Mouse (Mus musculus) granulocyte monocyte progenitor cell, adult 5-6 weeks (primary cell): Measurements from ENCODE around the gene Hmgb4. TPM values are rescaled to one million over a fixed set of nuclear protein-coding genes. Genes with fewer than 3 reads are reported as not detected.

Source experiments
- ATAC-seq: replicated peaks from 2 replicates; pipeline ENCODE4 v1.8.0; 2016; ENCODE audit warnings: mild to moderate bottlenecking, moderate TSS enrichment, inconsistent platforms; ENCODE audit not compliant: poor library complexity, severe bottlenecking
- total RNA-seq, 2 experiments: library from RNA; stranded (forward) in 1 of 2; stranded (reverse) in 1 of 2; fragments of 200-712, 200-1000 nt in 1 of 2; fragments of >200 nt in 1 of 2; fragmentation: Nextera tagmentation in 1 of 2; gene quantifications; 2 replicates each; pipeline ENCODE4 v1.2.3; 2014 to 2017

Hmgb4 gene
- total RNA-seq (2014; fragmentation: Nextera tagmentation) (not detected in 2 replicates), total RNA-seq (2017) (not detected in 2 replicates)

DNA sequence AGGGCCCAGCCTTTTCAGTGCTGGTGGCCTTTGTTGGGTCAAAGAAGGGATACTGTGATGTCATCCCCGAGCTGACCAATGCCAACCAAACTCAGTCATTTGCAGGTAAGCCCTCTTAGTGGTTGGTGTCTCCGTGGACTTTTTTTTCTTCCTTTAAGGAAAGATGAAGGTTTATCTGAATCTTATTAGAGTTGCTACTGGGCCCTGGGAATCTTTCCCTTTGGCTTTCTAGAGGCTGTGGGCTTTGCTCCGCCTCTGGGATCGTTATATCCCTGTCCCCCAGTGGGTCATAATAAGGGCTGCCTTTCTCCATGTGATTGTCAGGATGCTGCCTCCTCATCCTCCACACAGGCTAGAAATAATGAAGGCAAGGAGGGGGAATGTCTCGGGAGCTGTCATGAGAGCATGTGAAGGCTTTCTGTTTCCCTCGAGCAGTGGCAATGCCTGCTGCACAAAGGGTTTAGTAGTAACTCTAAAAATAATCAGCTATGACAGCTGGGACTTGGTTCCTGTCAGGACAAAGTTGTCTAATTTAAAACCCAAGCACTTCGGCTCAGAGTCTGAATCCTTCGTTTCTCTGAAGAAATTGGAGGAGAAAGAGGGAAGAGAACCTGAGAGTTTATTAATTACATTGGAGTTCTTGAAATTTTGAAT is at the start of gene Hmgb4:
Gene Hmgb4 (minus strand): TSS at position 51 of the 654 bp plus-strand sequence.
- ATAC-seq, result no peak

DNA sequence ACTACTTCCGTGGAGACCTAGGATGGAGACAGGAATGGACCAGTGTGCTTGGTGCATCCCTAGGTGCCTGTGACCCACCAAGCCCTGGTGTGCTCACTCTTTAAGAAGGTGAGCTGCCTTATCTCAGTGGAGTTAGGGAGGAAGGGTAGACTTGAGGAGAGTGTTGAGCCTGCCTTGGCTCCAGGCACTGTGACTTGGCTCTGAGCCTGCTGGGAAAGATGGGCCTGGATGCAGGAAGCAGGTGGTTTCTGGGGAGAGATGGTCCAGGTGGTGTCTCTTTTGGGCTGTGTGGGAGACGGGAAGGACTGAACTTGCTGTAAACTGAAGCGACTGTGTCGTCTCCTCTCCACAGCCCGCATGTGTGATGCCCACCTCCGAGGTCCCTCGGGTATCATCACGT is 45.3 kb upstream of the Hmgb4 start:
- no peak for ATAC-seq

DNA sequence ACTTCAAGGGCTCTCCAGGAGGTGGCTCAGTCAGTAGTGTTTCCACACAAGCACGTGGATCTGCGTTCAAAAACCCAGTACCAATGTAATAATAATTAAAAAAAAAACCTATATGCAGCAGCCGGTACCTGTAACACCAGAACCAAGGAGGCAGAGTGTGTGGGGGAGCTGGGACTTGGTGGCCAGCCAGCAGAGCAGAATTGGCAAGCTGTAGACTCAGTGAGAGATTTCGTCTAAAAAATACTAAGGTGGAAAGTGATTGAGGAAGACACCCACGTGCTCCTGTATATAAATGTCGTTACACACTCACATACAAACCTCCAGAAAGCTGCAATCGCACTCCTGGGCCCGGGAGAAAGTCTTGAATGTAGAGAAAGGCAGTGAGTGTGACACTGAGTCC is 43.3 kb upstream of the Hmgb4 start:
- no peak for ATAC-seq

DNA sequence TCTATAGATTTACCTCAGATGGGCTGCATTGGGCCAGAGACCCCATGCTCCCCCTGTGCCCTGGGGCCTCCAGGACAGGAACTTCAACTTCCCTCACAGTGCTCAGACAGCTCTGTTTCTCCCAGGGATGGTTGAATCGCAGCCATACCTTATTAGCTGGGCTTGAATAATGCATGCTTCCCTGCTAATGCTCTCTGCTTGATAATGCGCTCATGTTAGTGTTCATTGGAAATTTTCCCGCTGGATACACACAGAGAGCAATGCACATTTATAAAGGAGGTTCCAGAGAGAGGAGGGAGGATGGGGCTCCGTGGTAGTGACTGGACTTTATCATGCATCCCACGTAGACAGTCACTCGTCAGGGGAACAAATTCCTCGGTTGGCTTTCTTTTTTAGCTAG is 27.3 kb upstream of the Hmgb4 start:
- no peak for ATAC-seq

DNA sequence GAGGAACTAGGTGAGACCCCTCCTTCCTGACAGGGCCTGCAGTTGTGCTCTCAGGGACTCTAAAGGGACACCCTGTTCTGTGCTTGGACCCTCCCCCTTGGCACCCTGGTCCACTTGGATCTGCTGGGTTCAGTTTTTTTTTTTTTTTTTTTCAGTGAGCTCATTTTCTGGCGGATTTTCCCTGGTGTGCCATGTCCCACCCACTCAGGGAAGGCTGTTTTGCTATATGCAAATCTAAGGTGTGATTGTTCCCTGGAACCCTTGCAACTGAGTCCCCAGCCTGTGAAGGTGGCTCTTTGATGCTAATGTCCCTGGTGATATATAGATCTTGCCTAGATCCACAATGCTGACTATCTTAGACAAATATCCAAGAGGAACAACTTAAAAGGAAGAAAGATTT is 24.3 kb upstream of the Hmgb4 start:
- no peak for ATAC-seq

DNA sequence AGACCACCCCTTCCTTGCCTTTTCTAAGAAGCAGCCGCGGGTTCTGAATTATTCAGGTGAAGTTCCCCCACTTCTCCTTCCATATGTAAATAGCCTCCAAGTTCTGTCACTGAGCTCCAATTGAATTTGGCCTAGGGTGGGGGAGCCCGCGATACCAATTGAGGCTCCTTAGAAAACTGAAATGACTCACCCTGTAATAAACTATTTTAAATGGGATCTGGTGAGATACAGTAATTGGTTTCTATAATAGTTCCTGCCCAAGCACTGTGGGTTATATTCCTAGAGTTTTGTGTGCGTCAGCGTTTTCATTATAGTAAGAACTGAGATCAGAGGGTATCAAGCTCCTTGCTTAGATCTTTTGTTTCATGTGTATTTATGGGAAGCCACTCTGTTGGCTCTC is 14.8 kb upstream of the Hmgb4 start:
- ATAC-seq, result no peak

DNA sequence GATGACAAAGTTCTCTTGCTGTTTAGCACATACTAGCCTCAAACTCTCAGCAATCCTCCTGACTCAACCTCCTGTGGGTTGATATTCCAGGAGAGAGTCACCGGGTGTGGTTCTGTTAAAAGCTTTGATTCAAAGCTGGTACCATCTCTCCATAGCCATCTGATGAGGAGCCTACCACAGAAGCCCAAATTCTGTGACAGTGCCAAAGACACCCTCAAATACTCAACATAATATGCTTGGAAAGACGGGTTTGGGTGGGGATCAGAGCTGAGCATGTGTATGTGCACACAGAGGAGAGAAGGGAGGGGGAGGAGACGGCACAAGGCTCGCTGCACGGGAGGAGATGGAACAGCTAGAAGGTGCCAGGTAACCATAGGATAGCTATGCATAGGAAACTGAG is 14.4 kb upstream of the Hmgb4 start:
- ATAC-seq, result no peak

DNA sequence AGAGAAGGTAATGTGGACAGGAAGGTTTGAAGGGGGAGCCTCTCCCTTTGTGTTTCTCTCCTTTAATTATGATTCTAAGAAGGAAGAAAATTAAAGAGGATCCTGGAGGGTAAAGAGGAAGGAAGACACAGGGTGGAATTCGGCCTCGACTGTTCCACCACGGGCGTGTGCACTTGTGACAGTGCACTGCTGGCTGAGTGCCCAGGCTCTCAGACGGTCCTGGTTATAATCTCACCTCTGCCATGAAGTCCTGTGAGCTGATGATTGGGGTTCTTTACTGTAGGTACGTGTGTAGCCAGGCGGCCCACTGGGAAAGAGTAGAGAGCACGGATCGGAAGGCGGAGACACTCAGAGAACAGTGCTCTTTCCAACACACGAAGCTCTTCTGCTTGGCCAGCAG is 12.4 kb upstream of the Hmgb4 start:
- no peak for ATAC-seq

DNA sequence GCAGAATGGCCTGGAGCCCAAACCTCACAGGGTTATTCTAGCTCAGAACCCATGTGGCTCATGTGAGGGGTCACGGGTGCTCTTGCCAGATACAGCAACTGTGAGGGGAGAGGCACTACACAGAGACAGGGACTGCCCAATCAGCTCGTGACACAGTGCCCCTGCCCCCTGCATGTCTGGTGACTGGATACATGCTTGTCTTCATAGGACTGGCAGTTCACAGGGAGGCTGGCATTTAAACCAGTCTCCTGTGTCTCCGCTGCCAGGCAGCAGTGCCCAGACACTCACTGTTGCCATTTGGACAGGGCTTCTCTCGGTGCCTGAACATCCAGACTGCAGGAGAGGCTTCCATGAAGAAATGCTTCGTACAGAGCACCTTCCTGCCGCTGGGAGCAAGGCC is 11.7 kb upstream of the Hmgb4 start:
- no peak for ATAC-seq

DNA sequence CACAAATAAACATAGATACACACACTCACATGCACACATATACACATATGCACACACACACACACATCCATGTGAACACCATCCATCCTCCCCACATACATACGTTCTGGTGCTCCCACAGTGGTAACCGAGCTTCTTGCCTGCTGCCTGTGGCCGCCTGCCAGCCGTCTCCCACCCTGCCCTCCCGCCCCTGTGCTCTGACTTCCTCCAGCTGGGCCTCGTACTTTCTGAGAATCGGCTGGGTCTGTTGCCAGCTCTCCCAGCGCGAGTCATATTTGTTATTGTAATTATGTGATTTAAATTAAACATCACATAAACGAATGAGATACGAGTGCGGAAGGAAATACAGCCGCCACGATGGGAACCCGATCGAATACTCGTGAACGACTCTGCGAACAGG is 10.2 kb upstream of the Hmgb4 start:
- no peak for ATAC-seq

DNA sequence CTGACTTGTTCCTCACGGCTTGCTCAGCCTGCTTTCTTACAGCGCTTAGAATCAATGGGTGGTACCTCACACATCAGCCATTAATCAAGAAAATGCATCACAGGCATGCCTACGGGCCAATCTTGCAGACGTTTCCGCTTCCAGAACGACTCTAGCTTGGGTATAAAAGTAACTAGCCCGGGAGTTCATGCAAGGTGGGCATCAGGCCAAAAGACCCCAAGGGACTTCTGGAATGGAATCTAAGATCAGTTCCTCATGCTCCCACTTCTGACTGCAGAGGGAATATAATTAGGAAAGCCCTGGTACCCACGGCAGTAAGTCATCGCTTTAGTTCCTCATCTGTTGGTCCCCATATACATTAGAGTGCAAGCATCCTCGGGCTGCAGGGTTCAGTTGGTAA is 9.4 kb upstream of the Hmgb4 start:
- ATAC-seq, result no peak

DNA sequence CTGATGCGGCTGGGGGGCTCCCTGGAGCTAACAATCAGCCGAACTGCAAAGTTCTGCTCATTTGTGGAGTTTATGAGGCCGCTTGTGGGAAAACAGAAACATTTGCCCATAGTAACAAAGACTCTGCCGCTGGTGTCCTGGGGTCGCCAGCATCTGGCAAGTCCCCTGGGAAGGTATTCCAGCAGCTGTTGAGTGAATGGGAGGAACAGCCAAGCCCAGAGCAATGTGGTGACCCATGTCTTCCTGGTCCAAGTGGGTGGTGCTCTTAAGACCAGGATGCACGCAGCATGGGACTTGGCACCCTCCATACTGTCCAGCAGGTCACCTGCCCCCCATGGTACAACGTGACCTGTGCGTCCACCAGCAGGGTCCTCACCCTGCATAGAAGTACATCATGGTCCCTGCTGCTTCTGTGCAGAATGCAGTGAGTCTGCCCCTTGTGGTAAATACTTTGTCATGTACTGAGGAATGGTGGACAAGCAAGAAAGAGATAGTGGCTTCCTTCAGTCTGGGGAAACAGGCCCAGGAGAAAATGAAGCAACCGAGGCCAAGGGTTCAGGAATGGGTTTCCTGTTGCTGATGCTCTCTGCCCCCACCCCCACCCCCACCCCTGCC is 8.6 kb upstream of the Hmgb4 start:
- no peak for ATAC-seq

DNA sequence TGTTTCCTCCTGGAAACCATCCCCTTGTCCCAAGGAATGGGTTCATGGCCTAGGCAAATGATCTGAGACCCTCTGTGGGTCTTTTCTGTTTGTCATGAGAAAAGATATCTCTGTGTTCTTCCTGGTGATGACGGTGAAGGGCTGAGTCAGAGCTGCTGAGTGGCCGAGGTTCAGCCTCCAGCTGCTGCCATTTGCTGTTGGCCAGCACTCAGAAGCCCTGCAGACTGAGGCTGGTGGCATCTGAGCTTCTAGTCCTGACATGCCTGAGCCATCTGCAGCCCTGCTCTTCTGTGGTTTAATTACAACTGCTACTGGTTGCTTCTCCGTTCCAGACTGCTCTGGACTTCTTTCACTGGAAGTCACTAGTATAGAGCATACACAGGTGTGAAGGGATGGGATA is 4.6 kb upstream of the Hmgb4 start:
- ATAC-seq, result no peak

DNA sequence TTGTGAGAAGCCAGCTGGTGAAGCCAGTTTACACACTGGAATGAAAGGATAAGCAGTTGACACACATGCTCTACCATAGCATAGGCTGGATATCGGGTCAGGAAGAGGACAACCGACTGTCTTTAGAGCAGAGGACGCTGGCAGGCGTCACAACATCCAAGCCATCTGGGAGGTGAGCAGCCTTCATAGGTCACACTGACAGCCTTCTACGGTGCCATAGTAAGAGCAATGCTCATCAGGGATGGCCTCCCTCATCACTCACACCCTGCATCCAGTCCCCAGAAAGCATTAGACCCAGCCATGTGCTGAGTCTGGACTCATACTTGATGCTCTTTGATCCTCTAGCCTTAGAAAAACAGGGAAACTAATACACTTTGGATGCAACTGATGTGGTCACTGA is 3.7 kb upstream of the Hmgb4 start:
- no peak for ATAC-seq

DNA sequence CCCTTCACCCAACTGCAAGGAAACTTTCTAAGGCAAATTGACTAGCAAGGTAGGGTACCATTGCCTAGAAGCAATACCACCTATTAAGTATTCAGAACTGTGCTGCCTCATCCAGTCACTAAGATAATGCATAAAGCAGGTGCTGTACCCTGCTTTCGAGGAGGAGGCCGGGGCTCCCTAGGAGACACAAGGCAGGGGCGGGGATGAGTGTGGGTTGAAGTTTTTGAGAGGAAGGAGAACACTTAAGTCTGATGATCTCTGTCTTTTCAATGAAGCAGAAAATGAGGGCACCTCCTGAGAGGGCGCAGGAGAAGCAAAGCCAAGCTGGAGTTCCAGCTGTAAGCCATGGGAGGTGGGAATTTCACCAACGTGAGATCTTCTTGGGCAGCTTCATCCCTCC is 1.5 kb downstream of the Hmgb4 start:
- no peak for ATAC-seq

DNA sequence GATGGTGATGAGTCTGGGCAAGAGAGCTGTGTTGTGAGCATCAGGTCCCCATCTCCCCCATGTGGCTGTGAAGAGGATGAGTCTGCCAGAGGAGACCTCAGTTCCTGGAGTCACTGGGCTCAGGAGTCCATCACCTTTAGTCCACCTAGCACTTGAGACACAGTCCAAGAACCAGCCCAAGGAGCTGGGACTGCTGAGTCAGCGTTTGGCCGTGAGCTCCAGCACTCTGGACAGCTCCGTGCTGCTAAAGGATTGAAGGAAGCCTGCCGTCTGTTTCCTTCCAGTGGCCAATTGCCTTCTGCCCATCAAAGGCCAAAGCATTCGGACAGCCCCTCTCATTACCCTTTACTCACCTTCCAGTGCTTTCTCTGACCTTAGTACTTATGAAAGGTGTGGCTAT is 12.1 kb downstream of the Hmgb4 start:
- no peak for ATAC-seq

DNA sequence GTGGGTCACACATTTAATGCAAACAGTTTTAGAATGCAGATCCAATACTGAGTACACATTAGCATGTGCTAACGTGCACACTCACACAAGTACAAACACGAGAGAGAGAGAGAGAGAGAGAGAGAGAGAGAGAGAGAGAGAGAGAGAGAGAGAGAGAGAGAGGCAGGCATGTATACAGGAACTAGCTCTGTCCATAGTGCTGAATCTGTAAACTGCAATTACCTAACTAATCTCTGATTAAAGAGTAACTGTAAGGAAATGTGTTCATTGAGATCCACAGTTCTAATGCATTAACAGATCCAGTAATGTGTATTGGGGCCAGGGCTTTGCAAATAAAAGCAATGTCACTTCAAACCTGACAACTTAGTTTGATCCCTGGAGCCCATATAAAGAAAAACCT is 15.6 kb downstream of the Hmgb4 start:
- no peak for ATAC-seq

DNA sequence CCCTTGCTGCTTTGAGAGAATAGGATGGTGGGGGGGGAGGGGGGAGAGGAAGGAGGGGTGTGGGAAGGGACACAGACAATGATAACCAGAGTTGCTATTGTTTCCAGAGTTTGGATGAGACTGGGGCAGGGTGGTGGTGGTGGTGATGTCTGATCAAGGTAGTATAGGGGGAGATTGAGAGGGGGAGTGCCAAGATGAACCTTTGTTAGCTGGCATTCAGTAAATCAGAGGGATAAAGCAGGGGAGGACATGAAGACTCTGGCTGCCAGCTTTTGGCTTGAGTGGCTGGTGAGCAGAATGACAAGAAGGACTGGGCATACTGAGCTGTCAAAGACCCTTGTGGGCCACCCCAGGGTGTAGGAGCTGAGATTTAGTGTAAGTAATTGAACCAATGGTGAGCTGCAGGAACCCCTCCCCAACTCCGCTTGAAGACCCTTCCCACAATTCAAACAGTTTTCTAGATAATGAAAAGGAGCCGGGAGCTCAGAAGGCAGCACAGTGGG is 18.9 kb downstream of the Hmgb4 start:
- no peak for ATAC-seq

DNA sequence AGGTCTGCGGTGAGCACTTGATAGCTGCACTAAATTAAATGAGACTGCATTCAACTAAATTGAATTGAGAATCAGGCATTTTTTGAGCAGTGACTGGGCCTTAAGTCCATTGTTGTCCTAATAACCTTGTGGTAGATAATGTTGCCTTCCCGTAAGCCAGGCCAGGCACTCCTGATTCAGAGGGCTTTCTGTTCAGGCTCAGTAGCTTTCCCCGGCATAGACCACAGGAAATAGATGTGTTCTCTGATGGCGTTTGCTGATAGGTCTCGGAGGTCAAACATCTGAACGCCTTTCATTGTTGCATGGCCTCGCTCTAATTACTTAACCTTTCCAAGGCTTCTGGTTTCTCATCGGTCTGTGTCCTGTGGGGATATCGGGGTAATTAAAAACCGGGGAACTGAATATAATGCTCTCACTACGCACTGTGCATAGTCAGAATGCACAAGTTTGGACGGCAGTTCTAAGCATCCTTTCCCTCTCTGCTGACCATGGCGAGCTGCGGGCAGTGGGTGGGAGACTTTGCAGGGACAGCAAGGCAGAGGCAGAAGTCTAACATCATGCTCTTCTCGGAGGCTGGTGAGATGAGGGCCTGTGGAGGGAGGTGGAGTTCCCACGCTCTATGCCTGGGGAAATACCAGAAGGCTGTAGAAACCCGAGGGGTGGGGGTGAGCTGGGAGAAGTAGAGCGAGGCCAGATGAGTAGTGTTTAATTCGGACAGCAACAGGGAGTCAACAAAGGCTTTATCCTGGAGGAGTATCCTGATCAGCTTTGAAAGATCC is 19.5 kb downstream of the Hmgb4 start:
- no peak for ATAC-seq

DNA sequence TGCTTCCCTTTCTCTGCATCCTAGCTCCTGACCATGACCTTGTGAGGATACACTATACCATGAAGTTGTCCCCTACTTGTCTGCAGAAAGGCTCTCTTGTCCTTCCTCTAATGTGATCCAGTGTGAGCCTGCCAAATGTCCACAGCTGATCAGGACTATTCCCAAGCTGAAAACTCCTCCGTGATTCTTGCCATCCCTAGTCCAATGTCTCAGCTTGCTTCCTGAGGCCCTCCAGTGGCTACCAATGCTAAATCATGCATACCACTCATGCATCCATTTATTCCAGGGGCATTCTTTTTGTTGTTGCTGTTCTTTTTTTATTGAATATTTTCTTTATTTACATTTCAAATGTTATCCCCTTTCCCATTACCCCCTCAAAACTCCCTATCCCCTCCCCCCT is 21.6 kb downstream of the Hmgb4 start:
- no peak for ATAC-seq

DNA sequence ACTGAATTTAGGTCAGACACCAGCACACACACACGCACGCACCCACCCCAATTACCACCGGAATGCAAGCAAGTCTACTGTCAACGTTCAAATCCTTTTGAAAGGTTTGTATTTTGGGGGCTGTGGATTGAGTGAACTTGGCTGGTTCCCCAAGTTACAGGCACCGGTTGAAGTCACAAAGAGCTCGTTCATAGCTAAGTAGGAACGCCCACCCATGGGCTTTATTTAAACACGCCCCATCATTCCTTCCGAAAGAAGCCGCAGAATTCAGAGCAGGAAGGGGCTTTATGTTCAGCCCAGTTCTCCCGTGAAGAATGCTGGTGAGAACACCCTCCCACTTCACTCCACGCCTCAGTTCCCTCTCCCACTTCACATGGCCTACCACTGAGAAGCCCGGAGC is 27.3 kb downstream of the Hmgb4 start:
- ATAC-seq, result no peak
